Mouse (Mus musculus): ENCODE measurements around the gene Slc35e3. TPM values are rescaled to one million over a fixed set of nuclear protein-coding genes. Genes with fewer than 3 reads are reported as not detected.
A peak's percentile ranks its signal among the peaks of the same experiment; 100 is the strongest.
"Not testable (repeated sequence)": the region's sequence is repeated elsewhere in the genome, so short reads cannot be mapped to it uniquely, and the experiment has no call there.

The Slc35e3 gene
- polyA plus RNA-seq, 1 experiment from 2014 or later: 22.4 TPM

- Histone ChIP-seq H3K27ac (no peak overlapping the region), H3K36me3 (replicated peaks) (no peaks in the 10 kb centered on the region), H3K9me3 (no peaks in the 10 kb centered on the region), H3K4me1 (no peaks in the 10 kb centered on the region), H3K4me3 (no peak overlapping the region), H3K27me3 (ENCODE audit: poor library complexity, severe bottlenecking) (no peaks in the 10 kb centered on the region)
- WGBS: 88% methylated on average over 9 of the region's 9 CpGs
- DNase-seq (ENCODE audit: extremely low spot score, low spot score): no peak
Measured at GRCm38 (mm10) chr10:117727518-117728110, 18.6 kb downstream of the Slc35e3 start.

- no peak for DNase-seq (ENCODE audit: extremely low spot score, low spot score)
- 93% methylated on average over 4 of the region's 4 CpGs for WGBS
- Histone ChIP-seq H3K36me3 (replicated peaks) (no peaks in the 10 kb centered on the region), H3K4me1 (no peaks in the 10 kb centered on the region), H3K27ac (no peak overlapping the region), H3K4me3 (no peak overlapping the region), H3K9me3 (no peaks in the 10 kb centered on the region), H3K27me3 (ENCODE audit: poor library complexity, severe bottlenecking) (no peaks in the 10 kb centered on the region)
Measured at GRCm38 (mm10) chr10:117726888-117727385, 19.2 kb downstream of the Slc35e3 start.

- no peak for DNase-seq (ENCODE audit: extremely low spot score, low spot score)
- Histone ChIP-seq H3K4me1 (no peaks in the 10 kb centered on the region), H3K27ac (no peak overlapping the region), H3K9me3 (no peaks in the 10 kb centered on the region), H3K27me3 (ENCODE audit: poor library complexity, severe bottlenecking) (no peaks in the 10 kb centered on the region), H3K36me3 (replicated peaks) (no peaks in the 10 kb centered on the region), H3K4me3 (no peak overlapping the region)
- 91% methylated on average over 4 of the region's 4 CpGs for WGBS
Measured at GRCm38 (mm10) chr10:117726350-117726749, 19.8 kb downstream of the Slc35e3 start.

- H3K36me3 ChIP-seq (replicated peaks): no peaks in the 10 kb centered on the region
- H3K4me1 ChIP-seq: no peaks in the 10 kb centered on the region
- no peak for DNase-seq (ENCODE audit: extremely low spot score, low spot score)
- H3K9me3 ChIP-seq: no peaks in the 10 kb centered on the region
- 84% methylated on average over 7 of the region's 7 CpGs for WGBS
- H3K27ac ChIP-seq: no peak overlapping the region
- H3K4me3 ChIP-seq: no peak overlapping the region
- no peaks in the 10 kb centered on the region for H3K27me3 ChIP-seq (ENCODE audit: poor library complexity, severe bottlenecking)
Measured at GRCm38 (mm10) chr10:117725671-117726070, 20.5 kb downstream of the Slc35e3 start.

- H3K27me3 ChIP-seq (ENCODE audit: poor library complexity, severe bottlenecking): no peaks in the 10 kb centered on the region
- WGBS: 93% methylated on average over 3 of the region's 3 CpGs
Measured at GRCm38 (mm10) chr10:117724804-117725361, 21.3 kb downstream of the Slc35e3 start.

GRCm38 (mm10) chr10:117724136-117724718 lies 21.9 kb downstream of the Slc35e3 start:
- H3K4me3 ChIP-seq: no peak overlapping the region
- no peak overlapping the region for H3K27ac ChIP-seq
- no peak for DNase-seq (ENCODE audit: extremely low spot score, low spot score)
- no peaks in the 10 kb centered on the region for H3K9me3 ChIP-seq
- 82% methylated on average over 5 of the region's 5 CpGs for WGBS
- no peaks in the 10 kb centered on the region for H3K4me1 ChIP-seq
- H3K36me3 ChIP-seq (replicated peaks): no peaks in the 10 kb centered on the region
- H3K27me3 ChIP-seq (ENCODE audit: poor library complexity, severe bottlenecking): no peaks in the 10 kb centered on the region

More at GRCm38 (mm10) chr10:117724804-117725361, 21.3 kb downstream of the Slc35e3 start:
- Histone ChIP-seq H3K4me3 (no peak overlapping the region), H3K36me3 (replicated peaks) (no peaks in the 10 kb centered on the region), H3K9me3 (no peaks in the 10 kb centered on the region), H3K4me1 (no peaks in the 10 kb centered on the region), H3K27ac (no peak overlapping the region)
- DNase-seq (ENCODE audit: extremely low spot score, low spot score): no peak

- no peak overlapping the region for H3K4me3 ChIP-seq
- no peaks in the 10 kb centered on the region for H3K27me3 ChIP-seq (ENCODE audit: poor library complexity, severe bottlenecking)
- H3K4me1 ChIP-seq: peaks cover 26% of the 10 kb centered on the region
- 74% methylated on average over 19 of the region's 19 CpGs for WGBS
- H3K9me3 ChIP-seq: no peaks in the 10 kb centered on the region
- no peaks in the 10 kb centered on the region for H3K36me3 ChIP-seq (replicated peaks)
- 0 out of 2 replicates have a peak overlapping the region, but pooled peaks have one; percentile 37 for H3K27ac ChIP-seq
- no peak for DNase-seq (ENCODE audit: extremely low spot score, low spot score)
Measured at GRCm38 (mm10) chr10:117718161-117719119, 27.7 kb downstream of the Slc35e3 start.

- 18% methylated on average over 4 of the region's 4 CpGs for WGBS
- Histone ChIP-seq H3K9me3 (no peaks in the 10 kb centered on the region), H3K4me3 (no peak overlapping the region), H3K27ac (peak overlapping the region; percentile 45), H3K27me3 (ENCODE audit: poor library complexity, severe bottlenecking) (no peaks in the 10 kb centered on the region), H3K4me1 (peaks cover 26% of the 10 kb centered on the region), H3K36me3 (replicated peaks) (no peaks in the 10 kb centered on the region)
- peak; percentile 40 for DNase-seq (ENCODE audit: extremely low spot score, low spot score)
Measured at GRCm38 (mm10) chr10:117717583-117717982, 28.6 kb downstream of the Slc35e3 start.

GRCm38 (mm10) chr10:117716686-117717085 lies 29.5 kb downstream of the Slc35e3 start:
- H3K27me3 ChIP-seq (ENCODE audit: poor library complexity, severe bottlenecking): no peaks in the 10 kb centered on the region
- peaks cover 27% of the 10 kb centered on the region for H3K4me1 ChIP-seq
- H3K27ac ChIP-seq: 0 out of 2 replicates have a peak overlapping the region, but pooled peaks have one; percentile 45
- DNase-seq (ENCODE audit: extremely low spot score, low spot score): no peak
- WGBS: 92% methylated on average over 3 of the region's 3 CpGs
- no peak overlapping the region for H3K4me3 ChIP-seq
- no peaks in the 10 kb centered on the region for H3K36me3 ChIP-seq (replicated peaks)
- H3K9me3 ChIP-seq: no peaks in the 10 kb centered on the region

- not testable (repeated sequence) for H3K36me3 ChIP-seq (replicated peaks); DNase-seq (ENCODE audit: extremely low spot score, low spot score); H3K27me3 ChIP-seq (ENCODE audit: poor library complexity, severe bottlenecking); H3K4me3 ChIP-seq; H3K9me3 ChIP-seq; H3K27ac ChIP-seq
- H3K4me1 ChIP-seq: peaks cover 35% of the 10 kb centered on the region
- WGBS: 85% methylated on average over 1 of the region's 1 CpGs
Measured at GRCm38 (mm10) chr10:117715654-117716053, 30.5 kb downstream of the Slc35e3 start.

- Histone ChIP-seq H3K9me3 (no peaks in the 10 kb centered on the region), H3K4me1 (peaks cover 35% of the 10 kb centered on the region), H3K27me3 (ENCODE audit: poor library complexity, severe bottlenecking) (no peaks in the 10 kb centered on the region), H3K4me3 (no peak overlapping the region), H3K36me3 (replicated peaks) (no peaks in the 10 kb centered on the region), H3K27ac (no peak overlapping the region)
- no peak for DNase-seq (ENCODE audit: extremely low spot score, low spot score)
- WGBS: 75% methylated on average over 4 of the region's 4 CpGs
Measured at GRCm38 (mm10) chr10:117714928-117715500, 31.2 kb downstream of the Slc35e3 start.

GRCm38 (mm10) chr10:117714048-117714545 lies 32.1 kb downstream of the Slc35e3 start:
- H3K27me3 ChIP-seq (ENCODE audit: poor library complexity, severe bottlenecking): no peaks in the 10 kb centered on the region
- H3K9me3 ChIP-seq: no peaks in the 10 kb centered on the region
- no peak overlapping the region for H3K4me3 ChIP-seq
- no peak overlapping the region for H3K27ac ChIP-seq
- H3K4me1 ChIP-seq: peaks cover 40% of the 10 kb centered on the region
- 88% methylated on average over 3 of the region's 3 CpGs for WGBS
- peaks cover 3% of the 10 kb centered on the region for H3K36me3 ChIP-seq (replicated peaks)
- DNase-seq (ENCODE audit: extremely low spot score, low spot score): no peak

Measured in forebrain, embryonic 10.5 days (tissue).